Mouse (Mus musculus) lung, postnatal 36 days (tissue): ENCODE measurements around the gene Cobll1.

ENCODE experiments used
- DNase-seq: peaks from one replicate; pipeline ENCODE4 v3.0.0; 2022; ENCODE audit warnings: mixed read lengths

Cobll1 gene

DNA sequence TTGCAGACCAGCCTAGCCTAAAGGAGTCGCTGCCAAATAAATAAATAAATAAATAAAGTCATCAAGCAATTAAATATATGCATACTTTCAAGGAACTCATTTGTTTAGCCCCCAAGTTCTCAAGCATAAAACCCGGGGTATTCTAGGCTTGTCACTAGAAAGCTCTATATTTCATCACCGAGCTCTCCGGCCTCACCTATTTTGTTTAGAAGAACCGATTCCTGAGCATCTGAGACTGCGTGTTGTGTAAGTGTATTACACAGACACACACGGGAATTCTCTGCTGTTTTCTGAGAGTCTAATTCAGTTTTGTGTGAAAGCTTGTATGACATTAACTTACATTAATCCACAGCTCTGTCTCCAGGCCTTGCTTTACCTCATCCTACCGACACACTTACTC lies 2.6 kb downstream of the Cobll1 start:
- no peak for DNase-seq

DNA sequence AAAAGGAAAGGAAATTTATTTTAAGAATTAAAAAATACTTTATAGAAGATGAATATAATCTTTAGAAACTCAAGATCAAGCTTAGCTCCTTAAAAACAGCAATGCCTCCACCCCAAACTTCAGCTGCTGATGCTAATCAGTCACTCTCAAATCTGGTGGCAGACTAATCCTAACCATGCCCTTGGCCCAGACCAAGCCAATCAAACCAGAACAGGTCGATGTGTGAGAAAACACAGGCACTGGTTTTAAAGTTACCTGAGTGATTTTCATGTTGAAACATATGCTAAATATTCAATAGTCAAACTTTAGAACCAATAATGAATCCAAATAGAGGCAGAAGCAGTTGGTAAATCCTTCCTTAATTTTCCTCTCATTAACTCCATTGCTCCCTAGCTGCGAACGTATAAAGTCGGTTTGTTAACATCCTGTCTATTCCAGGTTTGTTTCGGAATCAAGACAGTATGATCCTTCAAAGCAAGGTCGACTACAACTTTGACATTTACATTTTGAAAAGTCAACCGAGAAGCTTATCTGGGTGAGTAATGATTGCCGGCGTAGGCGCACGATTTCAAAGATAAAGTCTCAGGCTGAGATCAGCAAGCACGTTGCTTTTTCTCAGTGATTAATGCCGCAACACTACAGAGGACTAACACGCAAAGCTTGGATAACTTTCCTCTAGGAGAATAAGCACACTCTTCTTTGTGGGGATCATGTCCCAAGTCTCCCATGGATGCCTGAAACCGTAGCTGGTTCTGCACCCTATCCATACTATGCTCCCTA lies 6.3 kb downstream of the Cobll1 start:
- no peak for DNase-seq

DNA sequence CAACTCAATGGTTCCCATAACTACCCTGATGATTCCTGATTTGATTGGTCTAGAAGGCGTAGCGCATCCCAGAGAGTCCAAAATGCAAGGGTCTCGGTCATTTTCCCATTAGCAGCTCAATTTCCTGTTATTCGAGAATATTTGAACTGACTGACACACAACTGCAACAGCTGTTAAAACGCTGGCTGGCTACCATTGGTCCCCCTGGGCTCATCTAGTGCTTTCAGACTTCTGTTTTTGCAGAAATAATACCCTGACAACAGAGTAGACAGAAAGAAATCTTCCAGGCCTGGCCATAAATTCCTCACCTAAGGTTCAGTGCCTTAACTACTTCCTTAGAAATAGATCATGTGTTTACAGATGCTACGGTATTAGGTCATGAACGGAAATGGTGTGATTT lies 10.8 kb downstream of the Cobll1 start:
- no peak for DNase-seq

- DNase-seq, result no peak
These were observed 11.3 kb downstream of the Cobll1 start for GRCm38 (mm10) chr2:65227898-65228290.

DNA sequence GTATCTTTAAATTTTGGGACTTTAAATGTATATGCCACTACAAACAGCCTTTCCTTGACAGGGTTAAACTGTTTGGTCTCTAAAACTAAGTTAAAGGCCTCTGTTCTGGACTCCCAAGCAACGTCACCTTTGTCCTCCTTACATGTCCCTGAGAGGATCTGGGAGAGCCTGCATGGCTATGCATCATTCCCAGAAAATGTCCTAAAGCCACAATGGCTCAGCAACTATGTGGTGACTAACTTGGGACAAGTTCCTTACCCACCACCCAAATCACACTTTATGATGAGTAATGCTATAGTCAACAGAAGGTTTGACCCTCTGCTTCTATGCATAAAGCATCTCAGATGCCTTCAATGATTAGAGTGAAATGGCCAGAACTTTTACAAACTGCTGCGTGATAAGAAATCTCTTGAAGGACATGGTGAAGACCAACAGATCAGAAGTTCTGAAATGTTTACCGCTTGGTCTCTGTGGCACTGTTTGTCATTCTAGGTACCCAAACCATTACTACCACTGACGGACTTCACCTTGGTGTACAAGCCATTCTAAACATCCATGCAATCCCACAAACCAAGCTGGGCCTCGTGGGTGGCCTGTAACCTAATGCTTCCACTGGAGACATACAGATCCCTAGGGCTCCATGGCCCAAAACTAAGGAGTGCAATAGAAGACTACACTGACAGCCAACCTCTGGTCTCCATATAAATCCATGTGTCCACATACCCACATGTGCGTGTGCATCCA lies 11.9 kb downstream of the Cobll1 start:
- DNase-seq, result no peak

DNA sequence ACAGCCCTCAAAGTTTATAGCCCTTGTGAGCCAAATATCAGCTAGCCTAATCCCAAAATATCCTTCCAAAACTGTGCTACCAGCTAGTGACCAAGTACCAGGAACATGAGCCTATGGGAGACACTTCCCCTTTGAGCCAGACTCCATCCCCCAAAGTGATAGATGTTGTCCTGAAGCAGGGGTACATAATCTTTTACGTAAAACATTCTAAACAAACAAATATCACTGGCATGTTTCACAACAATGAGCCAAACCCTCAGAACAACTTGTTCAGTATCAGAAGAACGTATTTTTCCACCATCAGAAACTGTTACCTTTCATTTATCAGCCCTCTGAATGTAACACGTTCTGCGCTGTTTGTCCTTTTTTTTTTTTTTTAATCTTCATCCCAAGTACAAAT lies 12.7 kb downstream of the Cobll1 start:
- no peak for DNase-seq

DNA sequence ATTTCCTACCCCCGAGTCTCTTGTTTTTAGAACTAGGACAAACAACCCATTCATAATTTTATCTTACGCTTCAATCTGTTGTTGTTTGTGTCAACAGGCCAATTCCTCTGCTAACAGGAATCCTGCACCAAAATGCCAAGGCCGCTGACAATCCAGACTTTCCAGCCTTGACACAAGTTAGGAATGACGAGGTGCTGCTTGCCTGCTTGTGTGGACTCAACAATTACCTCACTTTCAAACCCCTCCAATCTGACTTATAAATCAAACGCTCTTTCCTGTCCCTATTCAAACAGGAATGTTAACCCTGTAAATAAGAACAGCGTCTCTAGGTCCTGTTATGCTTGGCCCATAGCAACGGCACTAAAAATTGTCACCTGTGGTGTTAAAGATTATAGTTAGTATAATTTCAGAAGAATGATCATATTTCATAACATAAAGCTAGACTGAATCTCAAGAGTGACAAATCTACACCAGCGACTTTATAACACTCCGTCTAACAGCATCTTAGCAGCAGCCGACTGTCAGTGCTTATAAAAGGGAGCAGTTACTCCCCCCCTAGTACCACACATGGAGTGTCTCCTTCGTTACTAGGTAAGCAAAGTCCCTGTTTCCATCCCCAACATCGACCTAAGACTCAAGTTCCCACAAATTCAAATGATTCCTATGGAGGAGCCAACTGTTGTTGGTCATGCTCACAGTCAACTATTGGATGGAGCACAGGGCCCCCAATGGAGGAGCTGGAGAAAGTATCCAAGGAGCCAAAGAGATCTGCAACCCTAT lies 15.1 kb downstream of the Cobll1 start:
- DNase-seq, result no peak

GRCm38 (mm10) chr2:65223012-65223411 lies 16.2 kb downstream of the Cobll1 start:
- peak; percentile 20 for DNase-seq

GRCm38 (mm10) chr2:65221646-65222045 lies 17.6 kb downstream of the Cobll1 start:
- DNase-seq, result no peak

GRCm38 (mm10) chr2:65220563-65220962 lies 18.6 kb downstream of the Cobll1 start:
- peak; percentile 44 for DNase-seq

- no peak for DNase-seq
These were observed 19.6 kb downstream of the Cobll1 start for GRCm38 (mm10) chr2:65219375-65220135.

DNA sequence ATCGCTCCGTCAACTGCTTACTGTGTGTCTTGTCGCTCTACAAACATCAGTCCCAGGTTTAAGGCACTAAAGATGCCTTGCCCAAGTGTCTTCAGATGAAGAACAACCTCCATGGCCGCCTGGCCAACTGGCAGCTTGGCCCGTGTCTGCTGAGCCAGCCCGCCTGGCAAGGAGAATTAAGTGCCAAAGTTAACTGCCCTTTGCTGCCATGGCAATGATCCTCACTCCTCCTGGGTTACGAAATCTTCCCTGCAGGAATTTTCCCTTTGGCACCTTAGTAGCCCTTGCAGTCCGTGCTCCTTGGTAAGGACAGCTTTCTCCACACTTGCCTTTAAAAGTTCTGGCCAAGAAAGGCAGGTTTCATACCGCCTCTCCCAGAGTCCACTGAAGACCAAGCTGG lies 20.9 kb downstream of the Cobll1 start:
- peak; percentile 86 for DNase-seq

DNA sequence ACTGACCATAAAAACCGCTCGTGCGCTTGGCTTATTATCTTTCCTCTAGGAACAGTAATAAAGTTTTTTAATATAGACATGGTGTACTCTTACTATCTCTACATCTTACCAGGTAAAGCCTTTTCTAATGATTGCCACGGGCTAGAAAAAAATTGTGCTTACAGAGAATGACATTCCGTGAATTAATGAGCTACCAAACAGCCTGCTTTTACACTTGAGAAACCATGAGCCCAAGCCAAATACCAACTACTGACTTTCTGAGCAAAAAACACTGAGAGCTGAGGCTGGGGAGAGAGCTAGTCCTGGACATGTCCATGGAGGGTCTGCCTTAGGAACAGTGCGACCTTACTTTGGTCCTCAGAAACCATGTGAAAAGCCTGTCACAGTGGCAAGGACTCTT lies 21.5 kb downstream of the Cobll1 start:
- no peak for DNase-seq

DNA sequence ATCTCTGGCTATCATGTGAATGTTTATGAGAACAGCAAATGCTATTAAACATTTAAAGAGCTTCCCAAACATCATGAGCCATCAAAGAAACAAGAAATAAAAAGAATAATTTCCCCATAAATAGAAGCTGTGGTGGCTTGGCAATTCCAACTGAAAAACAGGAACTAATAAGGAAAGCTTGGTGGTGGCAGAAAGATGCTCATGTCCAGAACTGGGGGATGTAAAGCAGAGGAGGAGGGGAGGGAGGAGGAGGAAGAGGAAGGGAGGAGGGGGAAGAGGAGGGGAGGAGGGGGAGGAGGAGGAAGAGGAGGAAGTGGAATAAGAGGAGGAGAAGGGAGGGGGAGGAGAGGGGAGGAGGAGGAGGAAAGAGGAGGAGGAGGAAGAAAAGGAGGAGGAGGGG lies 23.0 kb downstream of the Cobll1 start:
- no peak for DNase-seq

GRCm38 (mm10) chr2:65214556-65214955 lies 24.6 kb downstream of the Cobll1 start:
- no peak for DNase-seq

DNA sequence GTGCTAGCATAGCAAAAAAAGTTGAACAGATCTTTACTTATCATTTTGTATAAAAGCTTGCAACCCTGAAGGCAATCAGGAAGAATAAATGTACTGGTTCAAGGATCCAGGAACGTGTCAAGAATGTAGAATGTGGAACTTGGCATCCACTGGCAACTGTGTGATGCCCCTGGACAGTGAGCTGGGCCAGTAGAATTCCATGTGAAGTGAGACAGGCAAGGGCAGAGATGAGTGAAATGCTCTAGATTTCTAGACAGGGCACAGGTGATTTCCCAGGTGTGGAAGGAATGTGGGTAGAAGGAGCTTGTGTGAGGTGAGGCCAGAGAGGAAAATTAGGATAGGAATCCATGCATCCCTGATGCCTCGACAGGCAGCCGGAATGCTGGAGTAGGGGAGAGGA lies 25.5 kb downstream of the Cobll1 start:
- DNase-seq, result no peak

GRCm38 (mm10) chr2:65211620-65212019 lies 27.6 kb downstream of the Cobll1 start:
- DNase-seq, result no peak

GRCm38 (mm10) chr2:65207750-65208149 lies 31.5 kb downstream of the Cobll1 start:
- DNase-seq, result no peak

GRCm38 (mm10) chr2:65203699-65204098 lies 35.5 kb downstream of the Cobll1 start:
- no peak for DNase-seq

DNA sequence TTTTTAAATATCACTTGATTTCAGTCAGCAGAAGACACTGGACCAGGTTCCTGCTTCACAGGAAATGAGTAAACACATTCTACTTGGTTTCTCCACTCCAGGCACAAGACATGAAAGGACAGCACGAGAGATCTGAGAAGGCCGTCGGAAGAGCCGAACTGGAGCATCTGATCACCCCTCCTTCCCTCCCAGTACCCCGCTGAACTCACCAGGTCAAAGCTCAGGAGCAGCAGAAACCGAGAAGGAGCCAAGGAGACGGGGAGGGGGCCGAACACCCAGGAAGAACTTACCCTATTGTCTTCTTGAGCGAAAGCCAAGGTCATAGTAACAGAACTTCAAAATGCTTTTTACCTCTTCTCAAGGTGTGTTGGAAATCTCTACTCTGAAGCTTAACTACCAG lies 39.5 kb downstream of the Cobll1 start:
- DNase-seq, result no peak

DNA sequence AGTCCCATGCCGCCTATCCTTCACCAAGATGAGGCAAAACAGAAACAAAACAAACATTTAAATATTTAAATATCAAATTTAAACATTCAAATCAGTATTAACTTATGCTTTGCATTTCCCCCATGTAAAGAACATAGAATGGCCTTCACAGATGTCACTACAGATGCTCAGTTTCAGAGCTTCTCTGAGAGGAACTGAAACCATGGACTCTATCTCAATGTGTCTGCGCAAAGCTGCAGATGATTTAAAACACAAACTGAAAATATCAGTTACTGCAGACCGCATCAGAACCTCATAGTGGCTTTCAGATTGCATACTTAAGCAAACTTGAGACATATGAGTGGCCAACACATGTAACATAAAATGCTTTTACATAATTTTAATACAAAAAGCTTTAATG lies 40.6 kb downstream of the Cobll1 start:
- no peak for DNase-seq

GRCm38 (mm10) chr2:65196994-65197393 lies 42.2 kb downstream of the Cobll1 start:
- no peak for DNase-seq
